Mouse (Mus musculus) G1E (cell line): ENCODE data around the gene Id4. TPM values are rescaled to one million over a fixed set of nuclear protein-coding genes. Genes with fewer than 3 reads are reported as not detected.

Experiments used
- ATAC-seq: 2 replicates; pipeline ENCODE4 v1.8.0; 2016; ENCODE audit warnings: mild to moderate bottlenecking; ENCODE audit not compliant: insufficient number of reproducible peaks, poor library complexity, low FRiP score, severe bottlenecking; ENCODE audit errors: extremely low read depth
- DNase-seq: peaks from one replicate; pipeline ENCODE4 v3.0.0; 2012; ENCODE audit warnings: low spot score
- H3K27me3 ChIP-seq: 2 replicates; pipeline ENCODE4 v1.6.1; 2012; ENCODE audit warnings: mild to moderate bottlenecking, low read length, inconsistent platforms; ENCODE audit not compliant: insufficient read depth
- H3K36me3 ChIP-seq: replicated peaks from 2 replicates; pipeline ENCODE3; 2012; ENCODE audit warnings: mild to moderate bottlenecking, inconsistent platforms
- H3K4me1 ChIP-seq: 2 replicates; pipeline ENCODE4 v1.6.1; 2012; ENCODE audit warnings: low read depth, low read length, inconsistent platforms, mixed read lengths; ENCODE audit not compliant: insufficient read depth
- H3K4me3 ChIP-seq: 2 replicates; pipeline ENCODE4 v1.5.1; 2012; ENCODE audit warnings: low read depth, mild to moderate bottlenecking, inconsistent platforms, low read length, moderate library complexity, mixed read lengths
- H3K9me3 ChIP-seq: replicated peaks from 2 replicates; pipeline ENCODE4 v1.6.1; 2012; ENCODE audit warnings: inconsistent platforms
- CTCF ChIP-seq: IDR thresholded peaks from 2 replicates; pipeline ENCODE4 v1.5.1; 2012; ENCODE audit warnings: low read depth, low read length, inconsistent platforms, mixed read lengths
- GATA1 ChIP-seq: IDR thresholded peaks from 2 replicates; pipeline ENCODE4 v1.6.1; 2012; ENCODE audit warnings: borderline replicate concordance, low read length, inconsistent platforms, mixed read lengths
- GATA2 ChIP-seq: IDR thresholded peaks from 2 replicates; pipeline ENCODE4 v1.6.1; 2012; ENCODE audit warnings: low read depth, low read length, inconsistent platforms, borderline replicate concordance
- POLR2AphosphoS5 ChIP-seq: IDR thresholded peaks from 2 replicates; pipeline ENCODE4 v1.6.1; 2012; ENCODE audit warnings: low read depth, low read length, inconsistent platforms; ENCODE audit not compliant: insufficient replicate concordance
- TAL1 ChIP-seq: conservative IDR thresholded peaks from 2 replicates; pipeline ENCODE4 v1.6.1; 2012; ENCODE audit warnings: low read depth, low read length, inconsistent platforms, mixed read lengths
- polyA plus RNA-seq: library from polyadenylated mRNA; stranded (reverse); fragments of >175 nt; gene quantifications from 2 replicates; pipeline ENCODE4 v1.2.3, GENCODE M21; 2012
- total RNA-seq, 2 experiments: library from RNA; stranded (forward) in 1 of 2; stranded (reverse) in 1 of 2; fragments of 200-1000 nt in 1 of 2; fragments of >200 nt in 1 of 2; fragmentation: Nextera tagmentation in 1 of 2; gene quantifications; 2 replicates each; pipeline ENCODE4 v1.2.3; 2014 to 2017

The Id4 gene
- total and polyA plus RNA-seq, 3 experiments, result not detected

- ATAC-seq, result no peak
- H3K36me3 ChIP-seq, result no peaks in the 10 kb centered on the region
- H3K4me1 ChIP-seq, result no peaks in the 10 kb centered on the region
- peaks cover 25% of the 10 kb centered on the region for H3K9me3 ChIP-seq
- TF ChIP-seq CTCF (no peak), GATA1 (no peak)
- no peak for DNase-seq
- H3K4me3 ChIP-seq, result no peak overlapping the region
- H3K27me3 ChIP-seq, result no peaks in the 10 kb centered on the region
Measured at GRCm38 (mm10) chr13:48236865-48237264, 24.2 kb upstream of the Id4 start.

GRCm38 (mm10) chr13:48237516-48237915 is 23.5 kb upstream of the Id4 start:
- no peaks in the 10 kb centered on the region for H3K36me3 ChIP-seq
- TF ChIP-seq GATA2 (no peak), GATA1 (no peak), CTCF (no peak), POLR2AphosphoS5 (no peak), TAL1 (no peak)
- H3K27me3 ChIP-seq, result no peaks in the 10 kb centered on the region
- peaks cover 27% of the 10 kb centered on the region for H3K9me3 ChIP-seq
- H3K4me1 ChIP-seq, result no peaks in the 10 kb centered on the region
- no peak overlapping the region for H3K4me3 ChIP-seq
- ATAC-seq, result no peak
- DNase-seq, result no peak

GRCm38 (mm10) chr13:48245235-48246012 is 15.6 kb upstream of the Id4 start:
- Histone ChIP-seq H3K4me3 (no peak overlapping the region), H3K9me3 (peaks cover 34% of the 10 kb centered on the region), H3K27me3 (no peaks in the 10 kb centered on the region), H3K36me3 (no peaks in the 10 kb centered on the region), H3K4me1 (no peaks in the 10 kb centered on the region)
- DNase-seq, result no peak
- ATAC-seq, result no peak
- TF ChIP-seq TAL1, result no peak

- DNase-seq (no peak), ATAC-seq (no peak)
- TF ChIP-seq GATA1 (no peak), CTCF (no peak), GATA2 (no peak), POLR2AphosphoS5 (no peak), TAL1 (no peak)
- Histone ChIP-seq H3K4me3 (no peak overlapping the region), H3K27me3 (no peaks in the 10 kb centered on the region), H3K36me3 (no peaks in the 10 kb centered on the region), H3K4me1 (no peaks in the 10 kb centered on the region), H3K9me3 (peaks cover 44% of the 10 kb centered on the region)
Measured at GRCm38 (mm10) chr13:48252559-48252958, 8.5 kb upstream of the Id4 start.

GRCm38 (mm10) chr13:48255026-48255425 is 6.0 kb upstream of the Id4 start:
- no peaks in the 10 kb centered on the region for H3K36me3 ChIP-seq
- ATAC-seq (no peak), DNase-seq (no peak)
- peaks cover 41% of the 10 kb centered on the region for H3K9me3 ChIP-seq
- no peaks in the 10 kb centered on the region for H3K27me3 ChIP-seq
- no peak overlapping the region for H3K4me3 ChIP-seq
- TF ChIP-seq TAL1 (no peak), CTCF (no peak), GATA1 (no peak), GATA2 (no peak), POLR2AphosphoS5 (no peak)
- H3K4me1 ChIP-seq, result no peaks in the 10 kb centered on the region

GRCm38 (mm10) chr13:48261341-48262221 is 553 bp downstream of the Id4 start:
- Histone ChIP-seq H3K36me3 (no peaks in the 10 kb centered on the region), H3K4me1 (no peaks in the 10 kb centered on the region), H3K4me3 (peak overlapping the region; percentile 8; the same call in 1 of the 2 replicates), H3K9me3 (peaks cover 28% of the 10 kb centered on the region), H3K27me3 (no peaks in the 10 kb centered on the region)
- DNase-seq (no peak), ATAC-seq (no peak)
- TF ChIP-seq GATA1, result no peak

GRCm38 (mm10) chr13:48262451-48262969 is 1.5 kb downstream of the Id4 start:
- TF ChIP-seq GATA1 (no peak), GATA2 (no peak), CTCF (no peak), POLR2AphosphoS5 (no peak), TAL1 (no peak)
- no peaks in the 10 kb centered on the region for H3K4me1 ChIP-seq
- no peaks in the 10 kb centered on the region for H3K36me3 ChIP-seq
- H3K4me3 ChIP-seq, result peak overlapping the region; percentile 27; the same call in 1 of the 2 replicates
- H3K27me3 ChIP-seq, result no peaks in the 10 kb centered on the region
- no peak for ATAC-seq
- peaks cover 27% of the 10 kb centered on the region for H3K9me3 ChIP-seq
- no peak for DNase-seq
